Mouse (Mus musculus) C2C12 (cell line): ENCODE data around the gene Ddx39b. TPM values are rescaled to one million over a fixed set of nuclear protein-coding genes. Genes with fewer than 3 reads are reported as not detected.

Source experiments
- H3K27me3 ChIP-seq: one replicate; pipeline ENCODE4 v1.6.1; 2011; ENCODE audit not compliant: control insufficient read depth, insufficient read depth, insufficient read length
- H3K36me3 ChIP-seq: one replicate; pipeline ENCODE4 v1.6.1; 2011; ENCODE audit not compliant: control insufficient read depth, insufficient read depth
- H3K4me3 ChIP-seq: one replicate; pipeline ENCODE4 v1.5.1; 2011; ENCODE audit warnings: mild to moderate bottlenecking, control low read depth; ENCODE audit not compliant: poor library complexity, insufficient read depth, severe bottlenecking
- H3K79me2 ChIP-seq: one replicate; pipeline ENCODE4 v1.6.1; 2011; ENCODE audit not compliant: control insufficient read depth, insufficient read depth
- H3K79me3 ChIP-seq: one replicate; pipeline ENCODE4 v1.6.1; 2011; ENCODE audit warnings: low read depth, control low read depth
- H3ac ChIP-seq: one replicate; pipeline ENCODE3; 2011; ENCODE audit warnings: low read depth; ENCODE audit not compliant: control insufficient read depth, insufficient read length
- CEBPB ChIP-seq: IDR thresholded peaks from one replicate; pipeline ENCODE4 v1.6.1; 2011; ENCODE audit warnings: low read depth, mild to moderate bottlenecking, control low read depth, moderate library complexity
- CTCF ChIP-seq: IDR thresholded peaks from one replicate; pipeline ENCODE4 v1.5.1; 2011; ENCODE audit not compliant: control insufficient read depth, insufficient read depth, insufficient read length
- FOSL1 ChIP-seq: IDR thresholded peaks from one replicate; pipeline ENCODE4 v1.8.0; 2011; ENCODE audit warnings: mild to moderate bottlenecking, low read length; ENCODE audit not compliant: poor library complexity, insufficient read depth, severe bottlenecking
- MAX ChIP-seq: IDR thresholded peaks from one replicate; pipeline ENCODE4 v1.6.1; 2011; ENCODE audit warnings: mild to moderate bottlenecking, control low read depth
- MYOD1 ChIP-seq: IDR thresholded peaks from one replicate; pipeline ENCODE4 v1.6.1; 2011; ENCODE audit warnings: low read depth; ENCODE audit not compliant: control insufficient read depth, insufficient read length
- MYOG ChIP-seq: IDR thresholded peaks from one replicate; pipeline ENCODE4 v1.6.1; 2011; ENCODE audit not compliant: control insufficient read depth, insufficient read length; ENCODE audit errors: extremely low read depth
- USF1 ChIP-seq: IDR thresholded peaks from one replicate; pipeline ENCODE4 v1.6.1; 2011; ENCODE audit warnings: low read depth, mild to moderate bottlenecking, control low read depth, moderate library complexity
- long read RNA-seq, 2 experiments: library from polyadenylated mRNA; unstranded; transcript quantifications; one replicate each; pipeline ENCODE4 v2.0.0; 2019 to 2020
- polyA plus RNA-seq: library from polyadenylated mRNA; unstranded; fragments of >200 nt; fragmentation: generic; extraction: Trizol; gene quantifications from one replicate; pipeline ENCODE4 v1.2.1, GENCODE M21; 2012; ENCODE audit warnings: missing spikeins

Gene Ddx39b
- polyA plus RNA-seq = 330 TPM
- long read RNA-seq, experiment 1, transcript Ddx39b-201 (11 exons, 1,739 nt) = major isoform, 162 of 227 reads
- long read RNA-seq, experiment 1, transcript Ddx39b-203 (10 exons, 2,848 nt) = minor isoform, 22 of 227 reads
- long read RNA-seq, experiment 1, partial matches to known transcripts = 31 of 227 reads
- long read RNA-seq, experiment 1, other reads (novel, unspliced or antisense) = 11 of 227 reads
- long read RNA-seq, experiment 2, transcript Ddx39b-202 (11 exons, 1,770 nt) = minor isoform, 5 of 1,105 reads
- long read RNA-seq, experiment 2, transcript Ddx39b-203 (10 exons, 2,848 nt) = minor isoform, 67 of 1,105 reads
- long read RNA-seq, experiment 2, transcript Ddx39b-201 (11 exons, 1,739 nt) = major isoform, 989 of 1,105 reads
- long read RNA-seq, experiment 2, partial matches to known transcripts = 8 of 1,105 reads
- long read RNA-seq, experiment 2, other reads (novel, unspliced or antisense) = 35 of 1,105 reads

- Histone ChIP-seq H3K36me3 (peaks cover 37% of the 10 kb centered on the region), H3K4me3 (peak within 1 kb of the TSS; percentile 91), H3ac (peak within 1 kb of the TSS; percentile 95), H3K79me2 (peaks cover 49% of the 10 kb centered on the region), H3K27me3 (no peaks in the 10 kb centered on the region), H3K79me3 (peaks cover 44% of the 10 kb centered on the region)
- TF ChIP-seq USF1 (peak; percentile 98), CTCF (no peak), MAX (peak; percentile 82)
Observed at GRCm38 (mm10) chr17:35241305-35242014, at the start of gene Ddx39b. Gene Ddx39b (plus strand): TSS chr17:35241746.

- TF ChIP-seq MYOD1 (no peak), MAX (no peak), USF1 (no peak), CTCF (no peak), MYOG (no peak), FOSL1 (no peak), CEBPB (no peak)
- no peaks in the 10 kb centered on the region for H3K36me3 ChIP-seq
- no peaks in the 10 kb centered on the region for H3K79me2 ChIP-seq
Observed at GRCm38 (mm10) chr17:35192924-35193323, 48.6 kb upstream of the Ddx39b start.

GRCm38 (mm10) chr17:35193881-35194843 is 47.4 kb upstream of the Ddx39b start, which contains the start of gene Ltb:
Gene Ltb (plus strand): TSS chr17:35194439.
- no peak for TF ChIP-seq USF1
- no peak for TF ChIP-seq FOSL1
- no peak for TF ChIP-seq MAX
- TF ChIP-seq CEBPB = no peak
- no peak for TF ChIP-seq CTCF
- TF ChIP-seq MYOG = no peak
- no peak for TF ChIP-seq MYOD1
- Histone ChIP-seq H3ac (no peak within 1 kb of the TSS), H3K36me3 (no peaks in the 10 kb centered on the region), H3K27me3 (no peaks in the 10 kb centered on the region), H3K4me3 (no peak within 1 kb of the TSS), H3K79me2 (no peaks in the 10 kb centered on the region), H3K79me3 (no peaks in the 10 kb centered on the region)

More at GRCm38 (mm10) chr17:35192924-35193323, 48.6 kb upstream of the Ddx39b start:
- Histone ChIP-seq H3K27me3 (no peaks in the 10 kb centered on the region), H3K79me3 (no peaks in the 10 kb centered on the region), H3ac (no peak overlapping the region), H3K4me3 (no peak overlapping the region)

GRCm38 (mm10) chr17:35194844-35195630 is 46.5 kb upstream of the Ddx39b start:
- TF ChIP-seq CTCF = no peak
- TF ChIP-seq FOSL1 = no peak
- TF ChIP-seq MAX = no peak
- no peak for TF ChIP-seq MYOD1
- TF ChIP-seq MYOG = no peak
- no peak for TF ChIP-seq USF1
- TF ChIP-seq CEBPB = no peak
- Histone ChIP-seq H3K4me3 (no peak overlapping the region), H3K27me3 (no peaks in the 10 kb centered on the region), H3K79me3 (no peaks in the 10 kb centered on the region), H3K79me2 (no peaks in the 10 kb centered on the region), H3K36me3 (no peaks in the 10 kb centered on the region), H3ac (no peak overlapping the region)
